Mouse (Mus musculus): Measurements from ENCODE around the gene Samd1. TPM values are rescaled to one million over a fixed set of nuclear protein-coding genes. Genes with fewer than 3 reads are reported as not detected.
A peak's percentile ranks its signal among the peaks of the same experiment; 100 is the strongest.

Samd1 gene
- polyA plus RNA-seq, 1 experiment from 2014 or later: 10.2 TPM

MicroRNA genes within 50 kb of the gene (microRNA counts, 519-probe panel; counts per million panel counts)
- microRNA mmu-miR-1199: 341 counts per million, percentile 65 among the panel's probes with 10 or more counts

Small RNA genes within 50 kb of the gene (microRNA-seq; reads per million reads assigned to microRNA genes)
- gene Mir1199 (2.1 reads per million), gene Mir8111 (3.0 reads per million, percentile 2 among the genes with 10 or more reads in this experiment)

Other genes with a start within 250 kb of the Samd1 start
- 11.1 and 12.5 TPM in 2 replicates for gene Adgrl1, start 97.6 kb upstream of the Samd1 start, polyA plus RNA-seq (2016; fragmentation: Nextera tagmentation; extraction: Ambion mirVana)
- 0.94 and 1.2 TPM in 2 replicates for gene Gm10644, start 42.5 kb upstream of the Samd1 start, polyA plus RNA-seq (2016; fragmentation: Nextera tagmentation; extraction: Ambion mirVana)
- gene Asf1b, start 42.2 kb upstream of the Samd1 start, polyA plus RNA-seq (2016; fragmentation: Nextera tagmentation; extraction: Ambion mirVana): 112 and 114 TPM in 2 replicates
- gene Prkaca, start 24.7 kb upstream of the Samd1 start, polyA plus RNA-seq (2016; fragmentation: Nextera tagmentation; extraction: Ambion mirVana): 148 and 158 TPM in 2 replicates
- 0.49 and 0.63 TPM in 2 replicates for gene 1700067K01Rik, start 3.8 kb downstream of the Samd1 start, polyA plus RNA-seq (2016; fragmentation: Nextera tagmentation; extraction: Ambion mirVana)
- 0.42 and 0.79 TPM in 2 replicates for gene 2210011C24Rik, start 14.5 kb downstream of the Samd1 start, polyA plus RNA-seq (2016; fragmentation: Nextera tagmentation; extraction: Ambion mirVana)
- gene Palm3, start 23.8 kb downstream of the Samd1 start, polyA plus RNA-seq (2016; fragmentation: Nextera tagmentation; extraction: Ambion mirVana): 7.8 and 8.2 TPM in 2 replicates
- 0.12 and 0.30 TPM in 2 replicates for gene Il27ra, start 44.9 kb downstream of the Samd1 start, polyA plus RNA-seq (2016; fragmentation: Nextera tagmentation; extraction: Ambion mirVana)
- not detected in 2 replicates for gene Rln3, start 47.3 kb downstream of the Samd1 start, polyA plus RNA-seq (2016; fragmentation: Nextera tagmentation; extraction: Ambion mirVana)
- 1.0 and 1.5 TPM in 2 replicates for gene Gm10643, start 67.5 kb downstream of the Samd1 start, polyA plus RNA-seq (2016; fragmentation: Nextera tagmentation; extraction: Ambion mirVana)
- 8.4 and 8.5 TPM in 2 replicates for gene Rfx1, start 69.2 kb downstream of the Samd1 start, polyA plus RNA-seq (2016; fragmentation: Nextera tagmentation; extraction: Ambion mirVana)
- gene Dcaf15, start 107.1 kb downstream of the Samd1 start, polyA plus RNA-seq (2016; fragmentation: Nextera tagmentation; extraction: Ambion mirVana): 17.0 and 18.5 TPM in 2 replicates
- 0.14 and 0.17 TPM in 2 replicates for gene Podnl1, start 128.3 kb downstream of the Samd1 start, polyA plus RNA-seq (2016; fragmentation: Nextera tagmentation; extraction: Ambion mirVana)
- 17.3 and 20.8 TPM in 2 replicates for gene Cc2d1a, start 150.3 kb downstream of the Samd1 start, polyA plus RNA-seq (2016; fragmentation: Nextera tagmentation; extraction: Ambion mirVana)
- gene 4930432K21Rik, start 150.4 kb downstream of the Samd1 start, polyA plus RNA-seq (2016; fragmentation: Nextera tagmentation; extraction: Ambion mirVana): 1.9 and 2.4 TPM in 2 replicates
- gene Nanos3, start 187.5 kb downstream of the Samd1 start, polyA plus RNA-seq (2016; fragmentation: Nextera tagmentation; extraction: Ambion mirVana): 2.6 and 3.7 TPM in 2 replicates
- 28.6 and 31.4 TPM in 2 replicates for gene Zswim4, start 239.4 kb downstream of the Samd1 start, polyA plus RNA-seq (2016; fragmentation: Nextera tagmentation; extraction: Ambion mirVana)

Measured in forebrain, embryonic 10.5 days (tissue).